Mouse (Mus musculus) CH12F3 (cell line): Measurements from ENCODE around the gene Eapp.

Experiments used
- in situ Hi-C: fragments of 300-500 bp; cut with MboI; formaldehyde crosslinking; loops from 2 replicates; pipeline ENCODE4 v1.14.3; 2020; ENCODE audit warnings: low sequenced_read_pairs

Gene Eapp

GRCm38 (mm10) chr12:54640259-54640658, 55.4 kb downstream of the Eapp start:
- in situ Hi-C loops, result no loop called here

- in situ Hi-C loops, result no loop called here
Observed at GRCm38 (mm10) chr12:54637033-54637432, 58.7 kb downstream of the Eapp start.

DNA sequence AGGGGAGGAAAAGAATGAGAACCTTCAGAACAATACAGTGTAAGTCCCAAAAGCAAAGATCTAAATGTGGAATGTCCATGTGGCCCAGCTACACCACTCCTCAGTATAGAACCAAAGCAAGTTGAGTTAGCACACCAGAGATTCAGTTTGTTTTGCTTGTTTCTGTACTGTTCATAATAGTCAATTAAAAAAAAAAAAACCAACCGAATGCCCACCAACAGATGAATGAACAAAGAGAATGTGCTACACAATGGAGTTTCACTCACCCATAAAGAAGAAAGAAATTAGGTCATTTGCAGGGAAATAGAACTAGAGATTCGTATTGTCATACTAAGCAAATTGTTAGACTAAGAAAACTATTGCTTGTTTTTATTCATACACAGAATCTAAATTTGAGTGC, 63.6 kb downstream of the Eapp start:
- in situ Hi-C loops, result no loop called here

DNA sequence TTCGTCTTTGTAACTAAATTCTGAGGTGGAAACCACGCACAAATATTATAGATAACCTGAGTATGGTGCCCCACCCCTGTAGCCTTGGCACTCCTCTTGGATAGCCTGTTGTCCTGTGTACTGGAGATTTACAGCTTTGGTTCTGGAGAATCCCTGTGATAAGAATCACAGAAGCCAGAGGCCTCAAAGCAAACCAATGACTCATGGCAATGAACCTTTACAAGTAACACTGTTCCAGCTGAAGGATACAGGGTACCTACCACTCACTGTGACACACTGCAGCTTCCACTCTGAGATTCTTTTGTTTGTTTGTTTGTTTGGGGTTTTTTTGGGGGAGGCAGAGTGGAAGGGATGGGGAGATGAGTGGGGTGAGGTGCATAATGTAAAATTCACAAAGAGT, 73.8 kb downstream of the Eapp start:
- in situ Hi-C loops, result no loop called here
